Mouse (Mus musculus): Measurements from ENCODE around the gene Acta1.

Acta1 gene

DNA sequence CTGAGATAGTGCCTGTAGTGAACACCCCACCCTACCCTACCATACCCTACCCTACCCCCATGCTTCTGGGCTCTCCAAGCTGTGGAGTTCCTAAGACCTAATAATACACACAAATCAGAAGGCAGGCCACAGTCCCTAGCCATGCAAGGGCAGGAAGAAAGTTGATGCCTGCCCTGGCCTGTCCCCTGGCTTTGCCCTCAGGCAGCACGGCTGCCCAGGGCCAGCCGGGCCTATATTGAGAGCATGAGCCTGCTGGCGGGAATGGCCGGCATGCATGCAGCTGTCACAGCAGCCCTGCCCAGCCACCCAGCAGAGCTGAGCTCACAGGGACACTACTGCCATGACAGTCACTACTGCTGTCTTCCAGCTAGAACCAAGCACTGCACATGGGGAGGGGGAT lies 11.5 kb downstream of the Acta1 start:
- no peak for DNase-seq (ENCODE audit: low read depth)

DNA sequence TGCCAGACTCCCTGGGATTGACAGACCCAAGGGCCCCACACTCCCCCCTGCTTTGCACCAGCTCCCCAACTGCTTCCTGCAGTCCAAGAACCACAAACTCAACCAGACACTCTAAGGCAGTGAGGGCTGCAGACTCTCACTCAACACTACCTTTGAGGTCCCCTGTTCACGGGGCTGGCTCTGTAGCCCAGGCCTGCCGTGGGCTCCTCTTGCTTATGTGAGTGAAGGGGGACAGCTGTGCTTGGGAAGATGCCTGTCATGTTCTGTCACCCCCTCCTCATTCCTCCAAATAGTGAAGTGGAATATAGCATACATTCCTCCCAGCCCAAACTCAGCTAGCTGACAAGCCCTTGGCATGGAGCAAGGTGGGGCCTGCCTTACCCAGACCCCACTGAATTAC lies 12.1 kb downstream of the Acta1 start:
- no peak for DNase-seq (ENCODE audit: low read depth)

DNA sequence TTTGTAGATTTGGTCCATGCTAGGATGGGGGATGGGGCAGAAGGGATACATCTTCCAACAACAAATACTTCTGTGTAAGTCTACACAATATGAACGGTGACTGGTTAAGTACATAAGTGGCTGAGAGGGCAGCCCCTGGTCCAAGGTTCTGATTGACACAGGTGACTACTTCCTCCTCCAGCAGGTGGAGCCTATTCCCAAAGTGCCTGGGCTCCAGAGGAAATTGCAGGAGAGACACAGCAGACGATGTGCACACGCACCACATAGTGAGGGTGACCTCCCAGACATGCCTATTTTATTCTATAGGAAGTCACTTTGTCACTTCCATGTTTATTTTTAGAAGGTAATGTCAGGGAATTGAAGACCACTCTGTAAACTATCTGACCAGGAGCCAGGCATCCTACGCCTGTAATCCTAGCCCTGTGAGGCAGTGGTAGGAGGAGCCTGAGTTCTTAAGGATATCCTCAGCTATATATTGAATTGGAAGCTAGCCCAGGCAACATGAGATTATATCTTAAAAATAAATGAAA lies 13.7 kb downstream of the Acta1 start:
- no peak for DNase-seq (ENCODE audit: low read depth)

DNA sequence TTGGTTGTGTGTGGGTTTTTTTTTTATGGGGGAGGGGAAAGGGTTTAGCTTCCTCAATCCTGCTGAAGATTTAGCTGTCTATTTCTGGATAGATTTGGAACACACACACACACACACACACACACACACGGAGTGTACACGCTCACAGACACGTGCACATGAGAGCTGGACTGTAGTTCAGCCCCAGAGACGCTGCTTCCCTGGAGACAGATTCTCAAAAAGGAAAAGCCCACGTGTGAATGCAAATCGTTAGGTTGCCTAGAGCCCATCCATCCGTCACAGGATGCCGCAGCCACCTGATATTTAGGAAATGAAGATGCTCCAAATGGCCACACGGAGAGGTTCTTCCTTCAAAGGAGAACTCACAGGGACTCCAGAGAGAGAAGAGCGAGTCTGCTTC lies 14.3 kb downstream of the Acta1 start:
- DNase-seq (ENCODE audit: low read depth): no peak

DNA sequence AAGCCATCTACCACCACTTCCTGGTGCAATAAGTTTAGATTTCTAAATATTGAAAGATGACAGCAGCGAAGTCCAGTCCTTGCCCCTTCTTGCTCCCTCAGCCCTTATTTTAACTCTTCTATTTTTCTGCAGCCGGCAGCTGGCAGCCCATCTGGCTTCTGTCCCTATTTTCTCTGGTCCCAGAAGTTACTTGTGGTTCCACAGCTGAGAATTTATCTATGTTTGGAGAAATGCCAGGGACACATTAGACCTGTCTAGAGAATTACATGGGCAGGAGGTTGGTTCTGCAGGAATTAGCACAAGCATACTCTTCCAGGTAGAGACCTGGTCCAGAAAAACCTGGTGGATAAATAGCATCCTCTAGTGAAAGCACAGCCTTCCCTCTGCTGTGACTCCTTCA lies 16.7 kb downstream of the Acta1 start:
- no peak for DNase-seq (ENCODE audit: low read depth)

DNA sequence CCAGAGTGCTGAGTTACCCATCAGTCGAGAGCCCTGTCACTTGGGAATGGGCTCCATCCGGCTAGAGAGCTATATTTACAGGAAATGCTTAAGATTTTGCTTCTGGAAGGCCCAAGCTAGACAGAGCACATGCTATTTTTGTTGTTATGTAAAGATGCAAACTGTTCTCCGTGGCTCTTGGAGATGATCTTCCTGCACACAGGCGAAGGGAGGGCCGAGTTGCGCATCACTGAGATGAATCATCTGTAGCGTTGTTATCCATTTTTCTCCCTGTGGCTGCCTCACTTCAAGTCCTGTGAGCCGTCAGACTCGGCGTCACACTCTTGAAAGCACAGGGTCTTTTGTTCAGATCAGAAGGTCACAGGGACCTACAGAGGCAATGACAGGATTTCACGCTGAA lies 20.2 kb downstream of the Acta1 start:
- DNase-seq (ENCODE audit: low read depth): no peak

DNA sequence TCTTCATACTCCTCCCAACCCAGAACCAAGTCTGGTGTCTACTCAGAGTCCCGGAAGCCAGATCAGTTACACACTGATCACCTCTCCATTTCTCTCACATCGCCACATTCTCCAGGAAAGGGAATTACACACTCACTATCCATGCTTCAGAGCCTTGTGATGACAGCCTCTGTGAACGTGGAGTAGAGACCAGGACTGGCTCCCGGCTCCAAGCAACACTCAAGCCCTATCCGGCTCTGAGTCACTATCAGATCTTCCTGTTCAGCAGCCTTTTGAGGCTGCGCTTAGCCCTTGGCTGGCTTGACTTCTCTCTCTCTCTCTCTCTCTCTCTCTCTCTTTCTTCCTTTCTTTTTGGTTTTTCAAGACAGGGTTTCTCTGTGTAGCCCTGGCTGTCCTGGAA lies 21.2 kb downstream of the Acta1 start:
- DNase-seq (ENCODE audit: low read depth): no peak

DNA sequence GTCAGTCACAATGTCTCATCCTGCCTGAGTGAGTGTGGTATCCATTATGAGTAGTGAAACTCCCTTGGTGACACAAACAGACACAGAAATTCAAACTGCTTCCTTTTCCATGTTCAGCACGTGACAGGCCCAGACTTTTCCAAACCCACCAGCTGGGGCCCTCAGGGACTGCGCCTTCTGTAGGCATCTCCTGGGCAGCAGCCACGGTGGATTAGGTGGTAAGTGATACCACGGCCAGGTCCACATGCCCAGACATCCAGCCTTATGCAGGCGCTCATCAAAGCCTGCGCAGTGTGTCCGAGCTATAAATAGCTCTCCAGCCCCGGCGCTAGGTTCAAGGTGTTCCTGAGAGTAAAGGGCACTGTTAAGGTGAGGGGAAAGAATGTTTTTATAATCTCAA lies 22.5 kb downstream of the Acta1 start:
- no peak for DNase-seq (ENCODE audit: low read depth)

DNA sequence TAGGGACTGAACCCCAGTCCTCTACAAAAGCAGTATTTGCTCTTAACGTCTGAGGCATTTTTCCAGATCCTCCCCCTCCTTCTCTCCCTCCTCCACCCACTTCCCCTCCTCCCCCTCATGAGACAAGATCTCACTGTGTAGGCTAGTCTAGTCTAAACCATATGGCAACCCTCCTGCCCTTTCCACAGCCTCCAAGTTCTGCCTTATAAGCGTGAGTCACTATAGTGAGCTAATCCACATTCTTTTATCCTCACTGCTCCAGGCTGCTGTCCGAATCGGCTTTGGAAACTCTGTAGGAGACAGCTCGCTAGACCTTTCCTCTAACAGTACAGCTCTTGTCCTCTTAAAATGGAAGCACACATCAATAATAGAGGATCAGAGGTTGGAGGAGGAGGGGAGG lies 27.6 kb downstream of the Acta1 start:
- DNase-seq (ENCODE audit: low read depth): no peak

DNA sequence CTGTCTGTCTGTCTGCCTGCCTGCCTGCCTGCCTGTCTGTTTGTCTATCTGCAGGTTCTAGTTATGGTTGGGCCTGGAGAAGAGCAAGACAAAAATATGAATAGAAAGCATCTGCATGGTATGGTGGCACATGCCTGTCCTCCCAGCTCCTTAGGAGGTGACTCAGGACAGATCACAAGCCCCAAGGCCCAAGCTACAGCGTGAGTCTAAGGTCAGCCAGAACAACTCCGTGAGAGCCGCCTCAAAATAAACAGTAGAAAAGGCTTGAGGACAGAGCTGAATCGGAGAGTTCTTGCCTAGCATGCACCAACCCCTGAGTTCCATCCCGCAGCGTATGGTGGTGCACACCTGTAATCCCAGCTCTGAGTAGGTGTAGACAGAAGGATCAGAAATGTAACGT lies 28.8 kb downstream of the Acta1 start:
- no peak for DNase-seq (ENCODE audit: low read depth)

DNA sequence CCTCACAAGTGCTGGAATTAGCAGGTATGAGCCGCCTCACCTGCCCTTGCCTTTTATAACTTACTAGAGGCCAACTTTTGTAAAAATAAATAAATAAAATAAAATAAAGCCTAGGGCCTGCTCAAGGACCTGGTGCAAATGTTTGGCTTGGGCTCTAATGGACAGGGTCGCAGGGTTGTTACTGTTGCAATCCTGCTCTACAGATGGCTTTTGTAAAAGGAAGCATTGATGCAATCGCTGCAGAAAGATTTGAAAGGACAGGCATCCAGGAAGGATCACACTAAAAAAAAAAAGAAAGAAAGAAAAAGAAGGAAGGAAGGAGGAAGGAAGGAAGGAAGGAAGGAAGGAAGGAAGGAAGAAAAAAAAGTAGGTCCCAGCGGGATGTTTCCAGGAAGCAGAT lies 34.2 kb downstream of the Acta1 start:
- no peak for DNase-seq (ENCODE audit: low read depth)

DNA sequence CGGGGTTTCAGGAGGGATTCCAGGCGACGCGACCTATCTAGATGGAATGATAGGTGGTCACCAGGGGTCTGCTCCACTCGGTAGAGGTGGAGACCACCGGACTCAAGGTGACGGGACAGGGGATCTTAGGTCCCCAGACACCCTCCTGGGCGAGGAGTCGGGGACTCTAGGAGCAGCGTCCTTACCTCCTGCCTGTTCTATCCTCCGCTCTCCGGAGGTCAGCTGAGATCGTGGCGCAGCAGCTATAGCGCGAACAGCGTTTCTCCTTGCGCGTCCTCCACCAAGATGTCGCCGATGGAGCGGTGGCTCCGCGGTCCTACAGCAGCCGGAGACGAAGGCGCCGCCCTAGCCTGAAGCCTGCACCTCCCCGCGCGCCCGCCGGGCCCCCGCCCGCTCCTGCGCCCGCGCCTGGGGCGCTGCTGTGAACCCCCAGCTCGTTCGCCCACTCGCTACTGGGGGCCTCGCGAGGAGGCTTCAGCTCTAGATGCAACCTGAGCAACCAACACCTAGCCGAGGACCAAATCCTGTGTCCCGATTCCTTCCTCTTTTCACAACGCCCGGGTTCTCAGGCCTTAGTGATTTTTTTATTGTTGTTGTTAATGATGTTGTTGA lies 34.8 kb downstream of the Acta1 start, which contains the start of gene Ccsap:
TSS of gene Ccsap (minus strand) at position 562 of the 612 bp plus-strand sequence.
- DNase-seq (ENCODE audit: low read depth): no peak

DNA sequence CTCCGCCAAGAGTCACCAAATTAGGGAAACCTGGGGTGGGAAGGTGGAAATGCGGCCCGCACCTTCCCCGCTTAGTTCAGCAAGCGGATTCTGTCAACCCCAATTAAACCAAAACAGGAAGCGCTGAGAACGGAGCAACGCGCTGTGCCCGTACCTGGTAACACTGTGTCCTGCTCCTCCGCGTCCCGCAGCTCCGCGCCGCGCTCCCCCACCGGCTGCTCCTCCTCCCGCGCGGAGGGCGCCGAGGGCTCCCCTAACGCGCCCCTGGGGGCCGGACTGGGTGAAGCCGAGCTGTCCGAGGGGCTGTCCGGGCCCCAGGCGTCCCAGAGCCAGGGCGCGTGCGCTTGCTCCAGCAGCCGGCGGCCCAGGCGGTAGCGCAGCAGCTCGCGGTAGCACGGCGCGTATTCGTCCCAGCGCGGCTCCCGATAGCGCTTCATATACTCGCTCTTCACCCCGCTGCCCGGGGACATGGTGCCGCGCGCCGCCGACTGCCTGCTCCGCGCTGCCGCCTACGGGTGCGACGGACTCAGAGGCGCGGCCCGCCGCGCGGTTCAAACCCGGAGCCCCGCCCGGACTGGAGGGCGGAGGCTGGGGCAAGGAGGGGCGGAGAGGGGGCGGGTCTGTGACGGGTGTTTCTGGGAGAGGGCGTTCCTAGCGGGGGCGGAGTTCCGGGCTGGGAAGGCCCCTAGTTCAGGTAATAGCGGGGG lies 35.5 kb downstream of the Acta1 start:
- DNase-seq (ENCODE audit: low read depth): peak; percentile 98

DNA sequence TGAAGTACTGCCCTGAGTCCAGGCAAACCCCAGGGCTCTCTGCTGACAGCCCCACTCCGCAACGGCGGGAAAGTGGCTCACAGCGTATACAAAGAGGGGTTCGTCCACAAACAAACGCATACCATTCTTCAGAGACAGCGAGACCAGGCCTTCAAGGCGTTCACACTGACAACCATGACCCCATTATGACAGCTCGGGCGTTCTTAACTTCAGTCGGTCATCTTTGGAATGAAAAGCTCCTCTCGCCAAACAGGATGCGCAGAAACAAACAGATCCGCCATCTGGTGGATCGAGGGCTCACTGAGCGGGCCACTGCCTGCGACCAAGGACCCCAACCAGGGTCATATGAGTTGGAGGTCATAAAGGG lies 36.0 kb downstream of the Acta1 start:
- DNase-seq (ENCODE audit: low read depth): no peak

DNA sequence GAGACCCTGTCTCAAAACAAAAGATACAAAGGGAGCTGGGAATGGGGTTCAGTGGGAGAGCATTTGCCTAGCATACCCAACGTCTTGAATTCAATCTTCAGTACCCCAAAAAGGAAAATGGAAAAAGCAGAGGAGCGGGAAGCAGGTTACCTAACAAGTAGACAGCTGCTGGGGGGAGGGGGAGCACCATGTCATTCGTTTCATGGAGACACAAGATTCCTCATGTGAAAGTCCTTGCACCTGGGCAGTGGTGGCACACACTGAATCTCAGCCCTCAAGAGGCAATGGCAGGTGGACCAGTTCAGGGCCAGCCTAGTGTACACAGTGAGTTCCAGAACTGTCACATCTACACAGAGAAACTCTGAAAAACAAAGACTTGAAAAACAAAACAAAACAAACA lies 37.2 kb downstream of the Acta1 start:
- no peak for DNase-seq (ENCODE audit: low read depth)

DNA sequence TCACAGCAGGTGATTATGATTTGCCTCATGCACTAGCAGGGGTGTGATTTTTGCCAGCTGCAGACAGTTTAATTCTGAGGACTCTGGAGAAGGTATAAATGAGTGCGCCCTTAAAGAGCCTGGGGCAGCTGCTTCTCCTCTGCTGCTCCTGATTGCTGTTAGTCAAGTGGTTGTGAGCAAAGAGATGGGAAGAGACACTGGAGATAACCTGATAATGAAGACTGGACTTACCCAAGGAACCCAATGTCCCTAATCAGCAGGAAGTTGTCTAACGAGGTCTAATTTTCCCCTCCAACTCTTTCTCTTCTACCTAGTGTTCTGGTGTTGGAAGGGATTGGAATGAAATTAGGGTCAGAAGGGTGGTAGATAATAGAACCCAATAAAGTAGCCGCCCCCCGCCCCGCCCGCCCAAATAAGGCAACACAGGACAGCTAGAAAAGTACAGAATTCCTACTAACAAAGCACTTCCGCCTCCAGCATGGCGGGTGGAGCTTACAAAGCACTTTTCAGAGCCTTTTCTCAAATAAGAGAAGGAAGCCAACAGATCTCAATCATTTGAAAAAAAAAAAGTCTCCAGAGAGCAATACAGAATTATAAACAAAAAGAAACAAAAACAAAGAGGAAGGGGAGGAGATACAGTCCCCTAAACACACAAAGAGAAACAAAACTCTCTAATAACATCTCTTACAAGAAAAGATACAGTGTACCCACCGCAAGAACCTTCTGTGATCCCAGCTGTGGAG lies 39.6 kb downstream of the Acta1 start:
- DNase-seq (ENCODE audit: low read depth): no peak

DNA sequence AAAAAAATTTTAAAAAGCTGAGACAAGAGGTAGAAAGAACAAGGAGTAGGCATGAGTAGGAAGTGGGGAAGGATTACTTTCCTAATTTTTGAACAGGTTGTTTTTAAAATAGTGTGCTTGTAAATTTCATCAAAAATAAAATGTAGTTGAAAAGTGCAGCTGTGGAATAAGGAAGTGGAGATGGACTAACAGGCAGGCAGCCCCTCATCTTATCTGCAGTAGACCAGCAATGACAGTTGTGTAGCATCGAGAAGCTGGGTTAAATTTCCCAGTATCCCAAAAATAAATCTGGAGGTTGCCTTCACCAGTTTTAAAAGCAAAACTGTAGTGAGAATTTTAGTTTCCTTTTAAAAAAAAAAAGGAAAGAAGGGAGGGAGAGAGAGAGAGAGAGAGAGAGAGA lies 40.3 kb downstream of the Acta1 start:
- no peak for DNase-seq (ENCODE audit: low read depth)

DNA sequence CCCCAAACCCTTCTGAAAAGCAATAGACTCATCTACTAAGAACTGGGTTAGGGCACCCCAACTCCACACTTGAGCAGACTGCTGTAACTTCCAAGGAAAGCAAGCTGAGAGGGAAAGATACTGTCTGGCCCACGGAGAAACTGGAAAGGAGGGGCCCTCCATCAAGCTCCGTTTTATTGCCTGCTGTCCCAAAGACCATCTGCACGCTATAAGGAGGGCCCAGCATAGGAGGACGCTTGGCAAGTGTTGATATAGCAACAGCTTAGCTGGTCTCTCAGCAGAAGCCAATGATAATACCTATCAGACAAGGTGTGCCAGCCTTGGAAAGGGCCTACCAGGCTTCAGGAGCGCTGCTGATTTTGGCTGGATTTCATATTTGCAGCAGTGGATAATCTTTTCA lies 43.0 kb downstream of the Acta1 start:
- DNase-seq (ENCODE audit: low read depth): no peak

DNA sequence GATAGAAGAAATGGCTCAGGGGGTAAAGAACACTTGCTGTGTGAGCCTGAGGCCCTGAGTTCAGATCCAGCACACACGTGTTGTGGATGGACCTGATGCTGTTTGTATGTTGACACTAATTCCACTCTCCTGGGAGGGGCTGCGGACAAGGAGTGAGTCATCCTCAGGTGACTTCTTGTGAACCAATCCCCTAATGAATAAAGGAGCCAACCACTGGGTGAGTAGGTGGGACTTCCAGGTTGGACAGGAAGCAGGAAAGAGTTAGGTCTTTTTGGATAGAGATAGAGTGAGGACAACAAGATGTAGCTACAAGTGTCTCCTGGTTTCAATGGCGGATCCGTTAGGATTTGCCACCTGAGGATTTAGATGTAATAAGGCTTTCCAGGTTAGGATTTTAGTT lies 45.2 kb downstream of the Acta1 start:
- DNase-seq (ENCODE audit: low read depth): no peak

DNA sequence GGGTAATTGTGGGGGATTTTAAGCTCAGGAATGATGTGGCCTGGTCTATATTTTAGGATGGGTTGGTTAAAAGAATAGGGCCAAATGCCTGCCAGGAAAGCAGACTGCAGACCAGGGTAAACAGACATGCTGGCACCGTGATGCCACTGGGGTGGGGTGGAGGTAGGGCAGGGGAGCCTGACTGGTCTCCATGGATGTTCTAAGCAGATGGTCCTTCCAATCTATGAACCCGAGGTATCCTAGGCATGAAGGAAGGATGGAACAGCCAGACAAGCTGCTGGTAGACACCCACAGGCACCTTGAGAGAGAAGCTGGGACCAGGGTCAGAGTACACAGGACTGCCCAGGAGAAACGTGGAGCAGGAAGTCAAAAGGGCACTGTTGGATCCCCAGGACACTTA lies 47.0 kb downstream of the Acta1 start:
- DNase-seq (ENCODE audit: low read depth): no peak

DNA sequence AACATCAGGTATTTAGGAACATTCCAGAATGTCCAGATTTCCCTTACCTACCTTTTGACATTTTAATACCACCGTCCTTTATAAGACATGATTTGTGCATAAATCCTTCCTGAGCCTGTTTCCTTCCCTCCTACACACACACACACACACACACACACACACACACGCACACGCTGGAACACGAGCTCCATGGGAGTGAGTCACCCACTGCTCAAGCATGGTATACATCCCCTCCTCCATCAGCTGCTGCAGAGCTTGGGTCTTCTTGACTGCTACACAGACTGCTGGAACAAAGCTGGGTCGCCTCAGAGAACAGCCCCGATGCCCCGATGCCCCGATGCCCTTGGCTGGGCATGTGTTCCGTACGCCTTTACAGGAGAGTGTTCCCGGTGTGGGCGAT lies 48.0 kb downstream of the Acta1 start:
- DNase-seq (ENCODE audit: low read depth): no peak

DNA sequence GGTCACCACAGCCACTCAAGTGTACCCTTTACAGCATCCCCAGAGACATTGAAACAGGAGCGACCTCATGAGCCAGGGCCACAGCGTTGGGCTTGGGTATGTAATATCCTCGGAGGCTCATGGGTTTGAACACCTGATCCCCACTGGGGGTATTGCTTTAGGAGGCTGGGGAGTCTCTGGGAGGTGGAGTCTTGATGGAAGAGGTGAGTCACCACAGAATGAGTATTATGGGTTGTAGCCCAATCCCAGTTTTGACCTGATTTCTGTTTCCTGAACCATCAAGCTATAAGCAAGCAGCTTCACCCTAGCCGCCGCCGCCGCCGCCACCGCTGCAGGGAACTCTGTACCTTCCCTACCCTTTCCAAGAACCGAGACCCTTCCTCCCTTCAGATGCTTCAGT lies 48.6 kb downstream of the Acta1 start:
- no peak for DNase-seq (ENCODE audit: low read depth)

DNA sequence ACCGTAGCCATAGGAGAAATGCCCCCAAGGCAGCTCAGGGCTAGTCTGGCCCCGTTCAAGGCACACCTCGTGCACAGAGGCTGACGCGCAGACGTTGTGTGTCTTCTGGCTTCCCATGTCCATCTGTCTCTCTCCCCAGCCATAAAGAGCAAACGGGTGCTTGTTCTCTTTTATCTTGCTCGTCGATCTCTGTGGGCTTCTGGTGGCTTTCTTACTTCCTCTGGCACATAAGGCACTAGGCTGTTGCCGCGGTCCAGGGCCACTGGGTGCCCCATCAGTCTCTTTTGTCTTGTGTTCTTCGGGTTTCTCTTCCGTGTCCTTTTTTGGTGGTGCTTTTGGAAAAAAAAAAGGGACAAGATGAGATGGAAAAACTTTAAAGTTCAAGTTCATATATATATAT lies 49.4 kb downstream of the Acta1 start:
- peak; percentile 36 for DNase-seq (ENCODE audit: low read depth)
